Mouse (Mus musculus) heart, postnatal 0 days (tissue): ENCODE results near the gene Bdh2.

Experiments used
- CTCF ChIP-seq: IDR thresholded peaks from 2 replicates; pipeline ENCODE4 v1.5.1; 2016; ENCODE audit warnings: antibody characterized with exemption, control low read depth, low read depth
- EP300 ChIP-seq: IDR thresholded peaks from 2 replicates; pipeline ENCODE4 v1.6.1; 2016; ENCODE audit warnings: antibody characterized with exemption, low read depth

DNA sequence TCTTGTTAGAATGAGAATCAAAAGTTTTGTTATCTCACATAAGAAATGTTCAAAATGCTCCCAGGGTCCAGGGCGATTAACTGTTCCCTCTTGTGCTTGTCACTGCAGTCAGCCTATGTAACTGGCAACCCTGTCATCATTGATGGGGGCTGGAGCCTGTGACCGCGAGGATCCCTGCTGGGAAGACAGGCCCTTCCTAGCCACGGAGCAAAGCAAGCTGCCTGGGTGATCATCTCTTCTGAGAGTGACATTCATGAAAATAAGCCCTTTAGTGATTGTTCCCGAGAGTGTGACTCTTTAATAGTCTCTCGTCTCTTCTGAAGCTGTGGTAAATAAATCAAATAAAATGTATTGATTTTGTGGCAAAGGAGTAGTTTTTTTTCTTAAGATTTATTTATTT, 23.0 kb downstream of the Bdh2 start:
- TF ChIP-seq EP300 (no peak), CTCF (no peak)
